Mouse (Mus musculus) Patski (cell line): ENCODE measurements around the gene Mettl1. TPM values are rescaled to one million over a fixed set of nuclear protein-coding genes. Genes with fewer than 3 reads are reported as not detected.
A peak's percentile ranks its signal among the peaks of the same experiment; 100 is the strongest.

Source experiments
- ATAC-seq: fragments of 100-300 bp; one replicate; pipeline ENCODE4 v1.8.0; 2021
- CTCF ChIA-PET: fragments of 350-600 bp; sonication (Branson Sonifier 250); formaldehyde crosslinking; loops from one replicate; lab custom pipeline; 2022; ENCODE audit warnings: inconsistent platforms; lab: Charles Lee
- POLR2A ChIA-PET: fragments of 350-600 bp; sonication (Branson Sonifier 250); formaldehyde crosslinking; loops from one replicate; lab custom pipeline; 2022; ENCODE audit warnings: antibody characterized with exemption, inconsistent platforms; lab: Charles Lee
- DNase-seq: peaks from one replicate; pipeline ENCODE4 v3.0.0-alpha.2; 2011; ENCODE audit warnings: low read depth, low spot score
- H3K27me3 ChIP-seq: fragments of 371-371 bp; one replicate; pipeline ENCODE4 v1.5.1; 2021
- CTCF ChIP-seq: fragments of 100-300 bp; IDR thresholded peaks from one replicate; pipeline ENCODE4 v1.5.1; 2021
- in situ Hi-C: fragments of 300-500 bp; cut with MboI; formaldehyde crosslinking; loops from 3 replicates; pipeline ENCODE4 v1.11.1; 2018; ENCODE audit warnings: low pct_unique_long_range_greater_than_20kb, mixed read lengths
- polyA plus RNA-seq: library from polyadenylated mRNA; unstranded; gene quantifications from one replicate; pipeline ENCODE4 v1.2.3, GENCODE M21; 2021

The Mettl1 gene
- polyA plus RNA-seq, 1 experiment from 2014 or later = 15.8 TPM

GRCm38 (mm10) chr10:127091507-127092396 is 50.5 kb downstream of the Mettl1 start:
- H3K27me3 ChIP-seq = no peaks in the 10 kb centered on the region
- ATAC-seq = peak; percentile 38
- no peak for DNase-seq
- POLR2A ChIA-PET = interaction anchor here (0.6 to 1.5 kb wide), 2 partner anchors 29 to 328 kb away, joined by 3 read pairs; partner anchors contain the start of gene Cdk4
- in situ Hi-C loops = no loop called here
- TF ChIP-seq CTCF = no peak
- CTCF ChIA-PET = interaction anchor here (1.4 kb wide), 1 partner anchor 16 kb away, joined by 3 read pairs; no protein-coding TSS in a partner anchor

- CTCF ChIA-PET = interaction anchor here (1.4 kb wide), 1 partner anchor 17 kb away, joined by 3 read pairs; no protein-coding TSS in a partner anchor
- ATAC-seq = no peak
- in situ Hi-C loops = no loop called here
- POLR2A ChIA-PET = no interaction called here
- no peak for DNase-seq
- TF ChIP-seq CTCF = no peak
- H3K27me3 ChIP-seq = no peaks in the 10 kb centered on the region
These were observed 51.5 kb downstream of the Mettl1 start for GRCm38 (mm10) chr10:127092742-127093141.

- DNase-seq (peak; percentile 75), ATAC-seq (peak; percentile 57)
- ChIA-PET CTCF (interaction anchor here (0.9 kb wide), 1 partner anchor 13 kb away, joined by 3 read pairs; no protein-coding TSS in a partner anchor), POLR2A (no interaction called here)
- no peak for TF ChIP-seq CTCF
- in situ Hi-C loops = no loop called here
- no peaks in the 10 kb centered on the region for H3K27me3 ChIP-seq
These were observed 53.2 kb downstream of the Mettl1 start for GRCm38 (mm10) chr10:127094382-127094802.

Other genes starting within 250 kb of the Mettl1 start
- gene Atp23, start 140.1 kb upstream of the Mettl1 start, polyA plus RNA-seq = 14.5 TPM
- gene Ctdsp2, start 62.7 kb upstream of the Mettl1 start, polyA plus RNA-seq = 101 TPM
- gene Avil, start 40.7 kb upstream of the Mettl1 start, polyA plus RNA-seq = 0.09 TPM
- 61.7 TPM for gene Tsfm, start 10.6 kb upstream of the Mettl1 start, polyA plus RNA-seq
- 0.44 TPM for gene Eef1akmt3, start 99 bp downstream of the Mettl1 start, polyA plus RNA-seq
- gene Cyp27b1, start 6.8 kb downstream of the Mettl1 start, polyA plus RNA-seq = 0.51 TPM
- 28.6 TPM for gene March9, start 18.8 kb downstream of the Mettl1 start, polyA plus RNA-seq
- 669 TPM for gene Cdk4, start 22.1 kb downstream of the Mettl1 start, polyA plus RNA-seq
- 116 TPM for gene Tspan31, start 28.9 kb downstream of the Mettl1 start, polyA plus RNA-seq
- 1.4 TPM for gene Agap2, start 33.9 kb downstream of the Mettl1 start, polyA plus RNA-seq
- gene Os9, start 79.7 kb downstream of the Mettl1 start, polyA plus RNA-seq = 173 TPM
- 112 TPM for gene B4galnt1, start 123.8 kb downstream of the Mettl1 start, polyA plus RNA-seq
- gene Slc26a10, start 139.2 kb downstream of the Mettl1 start, polyA plus RNA-seq = 0.85 TPM
- 106 TPM for gene Arhgef25, start 148.7 kb downstream of the Mettl1 start, polyA plus RNA-seq
- 155 TPM for gene Dtx3, start 154.3 kb downstream of the Mettl1 start, polyA plus RNA-seq
- gene Pip4k2c, start 170.2 kb downstream of the Mettl1 start, polyA plus RNA-seq = 76.8 TPM
- gene Kif5a, start 221.9 kb downstream of the Mettl1 start, polyA plus RNA-seq = 0.44 TPM
- 307 TPM for gene Dctn2, start 225.0 kb downstream of the Mettl1 start, polyA plus RNA-seq
- gene Mbd6, start 247.6 kb downstream of the Mettl1 start, polyA plus RNA-seq = 55.1 TPM